Mouse (Mus musculus) limb, embryonic 14.5 days (tissue): ENCODE measurements around the gene Lmbr1l. TPM values are rescaled to one million over a fixed set of nuclear protein-coding genes. Genes with fewer than 3 reads are reported as not detected.

Experiments used
- ATAC-seq: fragments of 200-750 bp; cut with Nextera tagmentation; 2 replicates; pipeline ENCODE4 v1.8.0; 2017; ENCODE audit warnings: low read depth, moderate number of reproducible peaks, moderate TSS enrichment; ENCODE audit not compliant: low FRiP score
- DNase-seq: peaks from one replicate; pipeline ENCODE4 v3.0.0-alpha.2; 2015; ENCODE audit warnings: low spot score
- H3K27ac ChIP-seq: fragments of 300-500 bp; sonication (generic); replicated peaks from 2 replicates; pipeline ENCODE4 v1.5.1; 2014; ENCODE audit warnings: low read depth, mild to moderate bottlenecking, low read length, moderate library complexity, mixed read lengths
- H3K27me3 ChIP-seq: fragments of 300-500 bp; sonication (generic); 2 replicates; pipeline ENCODE4 v1.6.1; 2014; ENCODE audit warnings: low read length, mixed read lengths; ENCODE audit not compliant: control insufficient read depth, insufficient read depth
- H3K36me3 ChIP-seq: fragments of 300-500 bp; sonication (generic); 2 replicates; pipeline ENCODE4 v1.6.1; 2014; ENCODE audit warnings: mild to moderate bottlenecking, low read length, moderate library complexity, mixed read lengths; ENCODE audit not compliant: control insufficient read depth, insufficient read depth
- H3K4me1 ChIP-seq: fragments of 300-500 bp; sonication (generic); 2 replicates; pipeline ENCODE4 v1.6.1; 2014; ENCODE audit warnings: antibody characterized with exemption, low read length, mixed read lengths; ENCODE audit not compliant: control insufficient read depth, insufficient read depth
- H3K4me2 ChIP-seq: fragments of 300-500 bp; sonication (generic); replicated peaks from 2 replicates; pipeline ENCODE4 v1.6.1; 2014; ENCODE audit warnings: low read depth, mild to moderate bottlenecking, low read length, moderate library complexity; ENCODE audit not compliant: severe bottlenecking
- H3K4me3 ChIP-seq: fragments of 300-500 bp; sonication (generic); replicated peaks from 2 replicates; pipeline ENCODE4 v1.5.1; 2014; ENCODE audit warnings: low read length
- H3K9ac ChIP-seq: fragments of 300-500 bp; sonication (generic); 2 replicates; pipeline ENCODE4 v1.6.1; 2014; ENCODE audit warnings: mild to moderate bottlenecking, low read depth, low read length, moderate library complexity; ENCODE audit not compliant: severe bottlenecking
- H3K9me3 ChIP-seq: fragments of 300-500 bp; sonication (generic); 2 replicates; pipeline ENCODE4 v1.6.1; 2016; ENCODE audit warnings: low read length; ENCODE audit not compliant: control insufficient read depth
- POLR2A ChIP-seq: fragments of 200-500 bp; IDR thresholded peaks from 2 replicates; pipeline ENCODE4 v1.8.0; 2012; ENCODE audit warnings: inconsistent platforms, mild to moderate bottlenecking, moderate library complexity, borderline replicate concordance; ENCODE audit not compliant: insufficient read depth, insufficient read length; ENCODE audit errors: extremely low read depth
- WGBS: fragments of 180-500 bp; shearing (Covaris S2); extraction: QIAGEN DNeasy Blood & Tissue Kit; methylation state at CpG from one replicate; pipeline ENCODE4 v1.1.7; 2014; 5-methylcytosine and 5-hydroxymethylcytosine counted together
- polyA plus RNA-seq, 2 experiments: library from polyadenylated mRNA; depleted of rRNA in 1 of 2; stranded (reverse) in 1 of 2; unstranded in 1 of 2; fragments of >200 nt; fragmentation: Nextera tagmentation in 1 of 2; extraction: Ambion mirVana in 1 of 2; gene quantifications; 2 replicates each; pipeline versions ENCODE4 v1.2.1 to v1.2.3; 2012 to 2014

Lmbr1l gene
- polyA plus RNA-seq, 2 experiments, result 5.5 to 66.8 TPM

GRCm38 (mm10) chr15:98864951-98865350, 53.1 kb downstream of the Lmbr1l start:
- Histone ChIP-seq H3K9me3 (no peaks in the 10 kb centered on the region), H3K4me1 (peaks cover 25% of the 10 kb centered on the region), H3K9ac (no peak overlapping the region), H3K36me3 (peaks cover 68% of the 10 kb centered on the region), H3K4me2 (no peak overlapping the region), H3K27ac (no peak overlapping the region), H3K27me3 (no peaks in the 10 kb centered on the region), H3K4me3 (no peak overlapping the region)
- ATAC-seq, result no peak
- DNase-seq, result no peak
- WGBS, result 91% methylated on average over 6 of the region's 6 CpGs
- no peak for TF ChIP-seq POLR2A

GRCm38 (mm10) chr15:98863451-98863958, 54.5 kb downstream of the Lmbr1l start:
- 86% methylated on average over 12 of the region's 12 CpGs for WGBS
- Histone ChIP-seq H3K4me1 (peaks cover 10% of the 10 kb centered on the region), H3K27me3 (no peaks in the 10 kb centered on the region), H3K9me3 (no peaks in the 10 kb centered on the region), H3K4me2 (no peak overlapping the region), H3K27ac (no peak overlapping the region), H3K4me3 (no peak overlapping the region), H3K36me3 (peaks cover 82% of the 10 kb centered on the region), H3K9ac (no peak overlapping the region)
- DNase-seq (no peak), ATAC-seq (no peak)
- TF ChIP-seq POLR2A, result no peak

GRCm38 (mm10) chr15:98861701-98862410, 56.2 kb downstream of the Lmbr1l start:
- no peak overlapping the region for H3K4me3 ChIP-seq
- ATAC-seq (no peak), DNase-seq (no peak)
- H3K27ac ChIP-seq, result no peak overlapping the region
- no peak for TF ChIP-seq POLR2A
- WGBS, result 87% methylated on average over 19 of the region's 21 CpGs
- H3K9me3 ChIP-seq, result no peaks in the 10 kb centered on the region
- H3K4me1 ChIP-seq, result no peaks in the 10 kb centered on the region
- H3K27me3 ChIP-seq, result no peaks in the 10 kb centered on the region
- no peak overlapping the region for H3K4me2 ChIP-seq
- no peak overlapping the region for H3K9ac ChIP-seq
- peaks cover 98% of the 10 kb centered on the region for H3K36me3 ChIP-seq

- 95% methylated on average over 18 of the region's 18 CpGs for WGBS
- Histone ChIP-seq H3K27me3 (no peaks in the 10 kb centered on the region), H3K27ac (no peak overlapping the region), H3K36me3 (peaks cover 100% of the 10 kb centered on the region), H3K4me2 (no peak overlapping the region), H3K4me3 (no peak overlapping the region), H3K4me1 (no peaks in the 10 kb centered on the region), H3K9ac (no peak overlapping the region), H3K9me3 (no peaks in the 10 kb centered on the region)
- DNase-seq (no peak), ATAC-seq (no peak)
- no peak for TF ChIP-seq POLR2A
These were observed 57.1 kb downstream of the Lmbr1l start for GRCm38 (mm10) chr15:98860921-98861320.

- no peak for ATAC-seq
- TF ChIP-seq POLR2A, result no peak
- DNase-seq, result no peak
- Histone ChIP-seq H3K4me3 (no peak overlapping the region), H3K4me2 (no peak overlapping the region), H3K27ac (no peak overlapping the region), H3K36me3 (peaks cover 100% of the 10 kb centered on the region), H3K27me3 (no peaks in the 10 kb centered on the region), H3K9me3 (no peaks in the 10 kb centered on the region), H3K9ac (no peak overlapping the region), H3K4me1 (no peaks in the 10 kb centered on the region)
- WGBS, result 87% methylated on average over 9 of the region's 9 CpGs
These were observed 58.5 kb downstream of the Lmbr1l start for GRCm38 (mm10) chr15:98859319-98860043.
